Mouse (Mus musculus): ENCODE measurements at regions not wholly inside any gene's neighbourhood (a gene's known extent, or its start where the extent isn't known, plus 50 kb on each side); places are given as distances from the start of the nearest gene placed in this dataset.
A peak's percentile ranks its signal among the peaks of the same experiment; 100 is the strongest.

DNA sequence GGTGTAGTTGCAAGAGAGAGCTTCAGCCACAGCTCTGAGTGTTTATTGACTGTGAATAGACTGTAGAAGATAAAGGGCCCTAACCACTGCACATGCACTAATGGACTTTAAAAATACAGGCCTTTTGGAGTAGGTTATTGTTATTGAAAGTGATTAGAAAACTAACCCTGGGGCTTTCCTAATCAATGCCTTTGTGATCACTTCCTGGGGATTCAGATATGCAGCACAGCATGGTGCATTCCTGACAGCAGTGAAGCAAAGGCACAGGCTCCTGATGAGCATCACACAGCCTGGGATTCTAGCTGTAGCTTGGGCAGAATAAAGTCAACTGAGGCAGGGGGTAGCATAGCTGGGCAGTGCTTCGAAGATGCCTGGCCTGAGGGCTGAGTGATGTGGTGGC is 87.3 kb downstream of the Gm11077 start:
- no peak overlapping the region for H3K4me2 ChIP-seq (replicated peaks)
- no peak overlapping the region for H3K27ac ChIP-seq (replicated peaks)
- H3K27me3 ChIP-seq: no peaks in the 10 kb centered on the region
- no peaks in the 10 kb centered on the region for H3K36me3 ChIP-seq
- 24% methylated on average over 1 of the region's 1 CpGs for WGBS
- H3K9me3 ChIP-seq: no peaks in the 10 kb centered on the region
- no peak for ATAC-seq (ENCODE audit: low FRiP score, low read depth)
- no peak overlapping the region for H3K4me3 ChIP-seq
- H3K9ac ChIP-seq (replicated peaks): no peak overlapping the region
- no peaks in the 10 kb centered on the region for H3K4me1 ChIP-seq

DNA sequence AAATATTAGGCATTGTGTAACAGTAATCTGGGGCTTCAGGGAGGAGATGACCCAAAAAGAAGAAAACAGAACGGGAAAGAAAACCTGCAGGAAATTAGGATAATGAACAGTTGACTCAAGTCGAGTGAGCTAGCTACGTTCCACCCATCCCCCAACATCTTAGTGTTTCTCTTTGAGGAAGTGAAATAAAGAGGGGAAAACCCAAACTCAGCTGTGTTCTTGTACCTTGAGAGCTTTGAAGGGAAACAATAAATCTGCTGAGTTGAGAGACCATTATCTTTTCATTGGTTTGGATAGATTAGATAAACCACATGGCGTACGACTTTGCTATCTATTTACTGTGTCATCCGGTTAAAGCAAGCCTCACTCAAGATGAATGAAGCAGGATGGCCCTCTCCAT is 87.7 kb downstream of the Gm11077 start:
- whole genome bisulfite sequencing: 65% methylated on average over 6 of the region's 6 CpGs
- H3K27ac ChIP-seq (replicated peaks): no peak overlapping the region
- no peaks in the 10 kb centered on the region for H3K9me3 ChIP-seq
- H3K9ac ChIP-seq (replicated peaks): no peak overlapping the region
- ATAC-seq (ENCODE audit: low FRiP score, low read depth): no peak
- no peaks in the 10 kb centered on the region for H3K4me1 ChIP-seq
- H3K4me3 ChIP-seq: no peak overlapping the region
- H3K4me2 ChIP-seq (replicated peaks): no peak overlapping the region
- H3K36me3 ChIP-seq: no peaks in the 10 kb centered on the region
- no peaks in the 10 kb centered on the region for H3K27me3 ChIP-seq

GRCm38 (mm10) chr6:140819451-140819878 is 90.4 kb downstream of the Gm11077 start:
- no peak overlapping the region for H3K4me3 ChIP-seq
- 88% methylated on average over 8 of the region's 8 CpGs for WGBS

DNA sequence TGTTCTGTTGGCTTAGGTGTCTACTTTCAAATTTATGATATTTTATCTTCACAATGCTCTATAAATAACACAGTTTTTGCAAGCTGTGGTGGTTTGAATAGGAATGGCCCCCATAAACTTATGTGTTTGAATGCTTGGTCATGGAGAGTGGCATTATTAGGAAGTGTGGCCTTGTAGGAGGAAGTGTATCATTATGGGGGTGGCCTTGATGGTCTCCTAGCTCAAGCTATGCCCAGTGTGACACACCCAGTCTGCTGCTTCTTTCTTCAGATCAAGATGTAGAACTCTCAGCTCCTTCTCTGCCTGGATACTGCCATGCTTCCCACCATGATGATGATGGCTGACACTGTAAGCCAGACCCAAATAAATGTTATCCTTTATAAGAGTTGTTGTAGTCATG is 97.4 kb downstream of the Gm11077 start:
- no peaks in the 10 kb centered on the region for H3K27me3 ChIP-seq
- H3K4me1 ChIP-seq: no peaks in the 10 kb centered on the region
- no peaks in the 10 kb centered on the region for H3K36me3 ChIP-seq
- no peak overlapping the region for H3K4me2 ChIP-seq (replicated peaks)
- ATAC-seq (ENCODE audit: low FRiP score, low read depth): no peak
- H3K9ac ChIP-seq (replicated peaks): no peak overlapping the region
- H3K9me3 ChIP-seq: no peaks in the 10 kb centered on the region
- no peak overlapping the region for H3K27ac ChIP-seq (replicated peaks)
- H3K4me3 ChIP-seq: no peak overlapping the region

More at GRCm38 (mm10) chr6:140819451-140819878, 90.4 kb downstream of the Gm11077 start:
- ATAC-seq (ENCODE audit: low FRiP score, low read depth): no peak
- H3K4me1 ChIP-seq: no peaks in the 10 kb centered on the region
- no peak overlapping the region for H3K27ac ChIP-seq (replicated peaks)
- H3K36me3 ChIP-seq: no peaks in the 10 kb centered on the region
- H3K27me3 ChIP-seq: no peaks in the 10 kb centered on the region
- H3K4me2 ChIP-seq (replicated peaks): no peak overlapping the region
- no peak overlapping the region for H3K9ac ChIP-seq (replicated peaks)
- no peaks in the 10 kb centered on the region for H3K9me3 ChIP-seq

GRCm38 (mm10) chr6:140827651-140828050 is 98.6 kb downstream of the Gm11077 start:
- no peak overlapping the region for H3K27ac ChIP-seq (replicated peaks)
- no peaks in the 10 kb centered on the region for H3K36me3 ChIP-seq
- H3K4me3 ChIP-seq: no peak overlapping the region
- ATAC-seq (ENCODE audit: low FRiP score, low read depth): no peak
- H3K4me2 ChIP-seq (replicated peaks): no peak overlapping the region
- H3K4me1 ChIP-seq: no peaks in the 10 kb centered on the region
- H3K9ac ChIP-seq (replicated peaks): no peak overlapping the region
- no peaks in the 10 kb centered on the region for H3K9me3 ChIP-seq
- H3K27me3 ChIP-seq: no peaks in the 10 kb centered on the region

DNA sequence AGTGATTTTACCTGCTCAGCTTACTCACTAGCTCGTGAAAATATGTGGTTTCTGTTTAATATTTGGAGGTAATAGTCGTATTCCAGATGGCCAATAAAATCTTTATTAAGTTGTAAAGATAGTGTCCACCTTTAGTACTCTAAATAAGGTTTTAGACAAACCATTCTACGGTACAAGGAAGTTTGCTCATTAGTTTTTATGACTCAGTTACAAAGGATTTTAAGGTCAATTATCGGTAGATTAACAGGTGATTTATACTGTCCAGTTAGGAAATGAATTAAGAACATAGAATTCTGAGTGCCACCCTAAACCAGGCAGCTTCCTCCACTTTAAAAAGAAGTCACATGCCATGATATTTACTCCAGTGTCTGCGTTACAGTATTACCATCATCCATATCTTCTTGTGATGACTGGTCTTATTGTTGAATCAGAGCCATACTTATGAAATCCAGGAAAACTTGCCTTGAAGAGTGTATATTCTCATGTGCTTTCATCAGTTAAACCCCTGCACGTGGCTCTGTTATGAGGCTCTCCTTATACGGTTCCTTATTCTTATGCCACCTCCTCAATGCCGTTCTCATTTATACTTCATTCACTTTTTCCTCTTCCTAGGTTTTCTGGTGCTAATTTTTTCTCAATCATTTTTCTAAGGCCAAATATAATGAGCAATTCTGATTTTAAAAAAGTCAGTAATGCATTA is 114.4 kb downstream of the Gm11077 start:
- H3K27me3 ChIP-seq: no peaks in the 10 kb centered on the region
- H3K36me3 ChIP-seq: no peaks in the 10 kb centered on the region
- 86% methylated on average over 8 of the region's 8 CpGs for WGBS
- H3K4me1 ChIP-seq: no peaks in the 10 kb centered on the region
- H3K27ac ChIP-seq (replicated peaks): no peak overlapping the region
- ATAC-seq (ENCODE audit: low FRiP score, low read depth): no peak
- no peak overlapping the region for H3K4me3 ChIP-seq
- no peak overlapping the region for H3K4me2 ChIP-seq (replicated peaks)
- H3K9me3 ChIP-seq: no peaks in the 10 kb centered on the region
- no peak overlapping the region for H3K9ac ChIP-seq (replicated peaks)

- Histone ChIP-seq H3K27me3 (no peaks in the 10 kb centered on the region), H3K27ac (replicated peaks) (no peak overlapping the region), H3K4me3 (no peak overlapping the region), H3K4me1 (no peaks in the 10 kb centered on the region), H3K9ac (replicated peaks) (no peak overlapping the region), H3K4me2 (replicated peaks) (no peak overlapping the region), H3K36me3 (no peaks in the 10 kb centered on the region), H3K9me3 (no peaks in the 10 kb centered on the region)
- ATAC-seq (ENCODE audit: low FRiP score, low read depth): no peak
- WGBS: 79% methylated on average over 3 of the region's 3 CpGs
These were observed 118.1 kb downstream of the Gm11077 start for GRCm38 (mm10) chr6:140847165-140847564.

- 50% methylated on average over 5 of the region's 5 CpGs for WGBS
- Histone ChIP-seq H3K4me3 (no peak overlapping the region), H3K36me3 (no peaks in the 10 kb centered on the region), H3K9me3 (no peaks in the 10 kb centered on the region), H3K27ac (replicated peaks) (no peak overlapping the region), H3K4me1 (peaks cover 19% of the 10 kb centered on the region), H3K9ac (replicated peaks) (no peak overlapping the region), H3K27me3 (no peaks in the 10 kb centered on the region), H3K4me2 (replicated peaks) (no peak overlapping the region)
- no peak for ATAC-seq (ENCODE audit: low FRiP score, low read depth)
These were observed 123.3 kb downstream of the Gm11077 start for GRCm38 (mm10) chr6:140852420-140852819.

DNA sequence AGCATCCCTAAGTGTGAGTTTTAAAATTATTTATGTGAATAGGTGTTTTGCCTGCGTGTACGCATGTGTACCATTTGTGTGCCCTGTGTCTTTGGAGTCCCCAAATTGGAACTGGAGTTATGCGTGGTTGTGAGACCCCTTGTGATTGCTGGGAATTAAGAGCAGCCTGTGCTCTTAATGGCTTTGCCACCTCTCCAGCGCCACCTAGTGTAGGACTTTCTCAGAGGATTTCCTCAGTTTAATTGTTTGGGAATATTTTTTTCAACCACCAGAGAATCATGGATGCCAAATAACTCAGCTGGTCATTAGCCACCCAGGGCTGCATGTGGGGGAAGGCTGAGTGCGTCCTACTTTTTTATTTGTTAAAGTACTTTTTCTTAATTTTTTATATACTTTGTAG is 124.4 kb downstream of the Gm11077 start:
- 53% methylated on average over 5 of the region's 5 CpGs for WGBS
- Histone ChIP-seq H3K4me1 (peaks cover 20% of the 10 kb centered on the region), H3K36me3 (no peaks in the 10 kb centered on the region), H3K4me2 (replicated peaks) (no peak overlapping the region), H3K4me3 (no peak overlapping the region), H3K27me3 (no peaks in the 10 kb centered on the region), H3K9me3 (no peaks in the 10 kb centered on the region), H3K27ac (replicated peaks) (no peak overlapping the region), H3K9ac (replicated peaks) (no peak overlapping the region)
- no peak for ATAC-seq (ENCODE audit: low FRiP score, low read depth)

DNA sequence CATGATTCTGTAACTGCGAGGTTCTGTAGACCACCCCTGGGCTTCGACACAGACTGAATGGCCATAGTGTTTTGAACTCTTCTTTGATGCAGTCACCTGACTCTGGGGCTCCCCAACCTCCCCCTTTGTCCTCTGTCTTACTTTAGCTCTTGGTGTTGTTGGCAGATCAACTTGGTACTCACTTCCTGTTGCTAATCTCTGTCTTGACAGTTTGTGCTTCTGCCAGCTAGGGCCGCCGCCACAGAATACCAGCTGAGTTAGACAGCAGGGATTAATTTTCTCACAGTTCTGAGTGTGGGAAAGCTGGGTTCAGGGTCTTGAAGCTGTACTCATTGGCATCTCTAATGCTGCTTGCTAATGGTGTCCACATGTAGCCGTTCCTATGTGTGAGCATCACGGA is 125.6 kb downstream of the Gm11077 start:
- no peak for ATAC-seq (ENCODE audit: low FRiP score, low read depth)
- Histone ChIP-seq H3K4me1 (peaks cover 20% of the 10 kb centered on the region), H3K27me3 (no peaks in the 10 kb centered on the region), H3K4me3 (no peak overlapping the region), H3K36me3 (no peaks in the 10 kb centered on the region), H3K9ac (replicated peaks) (no peak overlapping the region), H3K9me3 (no peaks in the 10 kb centered on the region), H3K27ac (replicated peaks) (no peak overlapping the region), H3K4me2 (replicated peaks) (no peak overlapping the region)
- WGBS: 81% methylated on average over 6 of the region's 6 CpGs

- H3K9ac ChIP-seq (replicated peaks): peak overlapping the region; percentile 25; the same call in 1 of the 2 replicates
- no peaks in the 10 kb centered on the region for H3K36me3 ChIP-seq
- WGBS: 23% methylated on average over 14 of the region's 14 CpGs
- H3K27ac ChIP-seq (replicated peaks): no peak overlapping the region
- H3K4me1 ChIP-seq: peaks cover 20% of the 10 kb centered on the region
- peak overlapping the region; percentile 47 for H3K4me2 ChIP-seq (replicated peaks)
- H3K27me3 ChIP-seq: no peaks in the 10 kb centered on the region
- no peaks in the 10 kb centered on the region for H3K9me3 ChIP-seq
- ATAC-seq (ENCODE audit: low FRiP score, low read depth): 0 out of 2 replicates have a peak, but pooled peaks have one; percentile 25
- H3K4me3 ChIP-seq: peak overlapping the region; percentile 30
These were observed 127.5 kb downstream of the Gm11077 start for GRCm38 (mm10) chr6:140856468-140857117.

DNA sequence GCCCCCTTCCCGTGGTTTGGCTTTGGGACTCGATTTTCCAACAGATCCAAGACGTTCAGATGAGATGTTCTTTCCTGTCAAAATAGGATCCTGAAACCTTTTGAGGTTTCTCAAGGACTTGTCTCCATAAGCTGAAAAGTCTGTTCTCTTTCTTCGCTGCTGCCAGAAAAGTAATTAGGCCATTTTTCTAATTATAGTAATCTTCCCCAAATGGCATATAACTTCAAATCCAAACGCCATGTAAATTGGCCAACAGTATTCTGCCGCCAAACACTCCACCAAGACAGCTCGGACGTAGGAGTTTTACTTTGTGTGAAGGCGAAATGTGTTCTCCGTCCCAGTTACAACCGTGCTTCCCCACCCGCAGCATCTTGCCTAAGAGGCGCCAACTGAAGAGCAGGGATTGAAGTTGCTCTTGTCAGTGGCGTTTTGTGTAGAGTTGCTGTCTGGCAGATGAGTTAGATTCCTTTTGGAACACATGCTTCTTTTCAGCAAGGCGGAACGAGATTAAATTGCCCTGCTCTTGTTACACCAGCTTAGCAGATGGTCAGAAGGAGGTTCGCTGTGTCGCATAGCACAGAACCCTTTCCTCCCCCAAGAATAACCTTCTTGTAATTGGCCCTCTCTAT is 128.1 kb downstream of the Gm11077 start:
- Histone ChIP-seq H3K4me2 (replicated peaks) (peak overlapping the region; percentile 47), H3K36me3 (no peaks in the 10 kb centered on the region), H3K9me3 (no peaks in the 10 kb centered on the region), H3K4me1 (peaks cover 20% of the 10 kb centered on the region), H3K27me3 (no peaks in the 10 kb centered on the region), H3K27ac (replicated peaks) (no peak overlapping the region), H3K9ac (replicated peaks) (no peak overlapping the region), H3K4me3 (peak overlapping the region; percentile 30)
- 28% methylated on average over 18 of the region's 18 CpGs for WGBS
- ATAC-seq (ENCODE audit: low FRiP score, low read depth): peak; percentile 59; the same call in 1 of the 2 replicates

Measured in midbrain, embryonic 12.5 days (tissue).